Mouse (Mus musculus) natural killer cell, adult 2 months (primary cell): ENCODE results near the gene Mrpl55.
"Not testable (repeated sequence)": the region's sequence is repeated elsewhere in the genome, so short reads cannot be mapped to it uniquely, and the experiment has no call there.

Source experiments
- DNase-seq, 2 experiments: peaks; one replicate each; pipeline ENCODE4 v3.0.0; 2022; ENCODE audit warnings: low spot score in 2 of 2

The Mrpl55 gene

GRCm38 (mm10) chr11:59191231-59192058, 10.8 kb upstream of the Mrpl55 start:
- DNase-seq = peak; percentile 88 to 91

- no peak for DNase-seq
These were observed 10.3 kb upstream of the Mrpl55 start, which contains the start of gene Guk1 for GRCm38 (mm10) chr11:59192059-59192386. TSS of gene Guk1 (minus strand) at chr11:59192212.

- no peak for DNase-seq
These were observed 6.1 kb upstream of the Mrpl55 start for GRCm38 (mm10) chr11:59196230-59196629.

- DNase-seq = no peak
These were observed 877 bp upstream of the Mrpl55 start for GRCm38 (mm10) chr11:59201216-59202002.

- peak; percentile 91 to 93 for DNase-seq
These were observed 6.0 kb downstream of the Mrpl55 start, which contains the start of gene 2310033P09Rik for GRCm38 (mm10) chr11:59208153-59208831. TSS of gene 2310033P09Rik (plus strand) at chr11:59208321.

GRCm38 (mm10) chr11:59209003-59209441, 6.7 kb downstream of the Mrpl55 start:
- DNase-seq = peak; percentile 48 to 57

GRCm38 (mm10) chr11:59209580-59209979, 7.3 kb downstream of the Mrpl55 start:
- no peak for DNase-seq

- DNase-seq = no peak
These were observed 7.7 kb downstream of the Mrpl55 start for GRCm38 (mm10) chr11:59210020-59210419.

GRCm38 (mm10) chr11:59211561-59211960, 9.3 kb downstream of the Mrpl55 start:
- not testable (repeated sequence) for DNase-seq

- DNase-seq = peak; percentile 86 to 93
These were observed 10.0 kb downstream of the Mrpl55 start for GRCm38 (mm10) chr11:59212320-59212719.

- DNase-seq = no peak
These were observed 10.7 kb downstream of the Mrpl55 start for GRCm38 (mm10) chr11:59212892-59213494.

GRCm38 (mm10) chr11:59216955-59217354, 14.7 kb downstream of the Mrpl55 start:
- no peak for DNase-seq

- DNase-seq = no peak
These were observed 16.2 kb downstream of the Mrpl55 start for GRCm38 (mm10) chr11:59218389-59218998.

GRCm38 (mm10) chr11:59219064-59219463, 16.8 kb downstream of the Mrpl55 start:
- DNase-seq = peak in 1 of 2 experiments; percentile 39

- DNase-seq = no peak
These were observed 19.3 kb downstream of the Mrpl55 start for GRCm38 (mm10) chr11:59221604-59222003.

- DNase-seq = no peak
These were observed 20.0 kb downstream of the Mrpl55 start for GRCm38 (mm10) chr11:59222306-59222705.

GRCm38 (mm10) chr11:59224025-59224424, 21.7 kb downstream of the Mrpl55 start:
- no peak for DNase-seq

GRCm38 (mm10) chr11:59224470-59224869, 22.2 kb downstream of the Mrpl55 start:
- no peak for DNase-seq

GRCm38 (mm10) chr11:59225167-59225566, 22.9 kb downstream of the Mrpl55 start:
- no peak for DNase-seq

- no peak for DNase-seq
These were observed 24.0 kb downstream of the Mrpl55 start for GRCm38 (mm10) chr11:59226251-59226650.
